Mouse (Mus musculus) G1E (cell line): ENCODE measurements around the gene Raph1.

Source experiments
- CTCF ChIP-seq: IDR thresholded peaks from 2 replicates; pipeline ENCODE4 v1.5.1; 2012; ENCODE audit warnings: low read depth, low read length, inconsistent platforms, mixed read lengths
- GATA1 ChIP-seq: IDR thresholded peaks from 2 replicates; pipeline ENCODE4 v1.6.1; 2012; ENCODE audit warnings: borderline replicate concordance, low read length, inconsistent platforms, mixed read lengths
- GATA2 ChIP-seq: IDR thresholded peaks from 2 replicates; pipeline ENCODE4 v1.6.1; 2012; ENCODE audit warnings: low read depth, low read length, inconsistent platforms, borderline replicate concordance

- TF ChIP-seq CTCF (no peak), GATA1 (no peak), GATA2 (no peak)
These were observed 417 bp upstream of the Raph1 start for GRCm38 (mm10) chr1:60567321-60567720.
